Mouse (Mus musculus) embryonic facial prominence, embryonic 14.5 days (tissue): ENCODE data around the gene Brk1. TPM values are rescaled to one million over a fixed set of nuclear protein-coding genes. Genes with fewer than 3 reads are reported as not detected.

Experiments used
- ATAC-seq: fragments of 200-750 bp; cut with Nextera tagmentation; 2 replicates; pipeline ENCODE4 v1.8.0; 2017; ENCODE audit warnings: low read depth, moderate number of reproducible peaks, moderate TSS enrichment
- DNase-seq: peaks from one replicate; pipeline ENCODE4 v3.0.0-alpha.2; 2015; ENCODE audit warnings: low spot score
- H3K27ac ChIP-seq: fragments of 300-500 bp; sonication (generic); replicated peaks from 2 replicates; pipeline ENCODE4 v1.5.1; 2014; ENCODE audit warnings: low read depth, mild to moderate bottlenecking, low read length, moderate library complexity
- H3K27me3 ChIP-seq: fragments of 300-500 bp; sonication (generic); replicated peaks from 2 replicates; pipeline ENCODE4 v1.6.1; 2014; ENCODE audit warnings: low read length; ENCODE audit not compliant: control insufficient read depth, insufficient read depth
- H3K36me3 ChIP-seq: fragments of 300-500 bp; sonication (generic); 2 replicates; pipeline ENCODE4 v1.6.1; 2014; ENCODE audit warnings: low read length, mixed read lengths; ENCODE audit not compliant: control insufficient read depth, insufficient read depth
- H3K4me1 ChIP-seq: fragments of 300-500 bp; sonication (generic); 2 replicates; pipeline ENCODE4 v1.6.1; 2014; ENCODE audit warnings: antibody characterized with exemption, low read length; ENCODE audit not compliant: control insufficient read depth, insufficient read depth
- H3K4me2 ChIP-seq: fragments of 300-500 bp; sonication (generic); 2 replicates; pipeline ENCODE4 v1.6.1; 2014; ENCODE audit warnings: low read depth, mild to moderate bottlenecking, low read length, moderate library complexity, mixed read lengths
- H3K4me3 ChIP-seq: fragments of 300-500 bp; sonication (generic); 2 replicates; pipeline ENCODE4 v1.5.1; 2014; ENCODE audit warnings: low read depth, mild to moderate bottlenecking, low read length
- H3K9ac ChIP-seq: fragments of 300-500 bp; sonication (generic); 2 replicates; pipeline ENCODE4 v1.6.1; 2014; ENCODE audit warnings: low read depth, mild to moderate bottlenecking, low read length, moderate library complexity, mixed read lengths
- H3K9me3 ChIP-seq: fragments of 300-500 bp; sonication (generic); 2 replicates; pipeline ENCODE4 v1.6.1; 2016; ENCODE audit warnings: low read length; ENCODE audit not compliant: control insufficient read depth
- WGBS: fragments of 180-500 bp; shearing (Covaris S2); extraction: QIAGEN DNeasy Blood & Tissue Kit; methylation state at CpG from one replicate; pipeline ENCODE4 v1.1.7; 2014; 5-methylcytosine and 5-hydroxymethylcytosine counted together
- polyA plus RNA-seq: library from polyadenylated mRNA; unstranded; fragments of >200 nt; fragmentation: Nextera tagmentation; extraction: Ambion mirVana; gene quantifications from 2 replicates; pipeline ENCODE4 v1.2.1, GENCODE M21; 2014

Brk1 gene
- polyA plus RNA-seq, 1 experiment from 2014 or later = 233 TPM

GRCm38 (mm10) chr6:113650197-113650640, 45.6 kb downstream of the Brk1 start:
- Histone ChIP-seq H3K4me1 (no peaks in the 10 kb centered on the region), H3K9ac (no peak overlapping the region), H3K27ac (no peak overlapping the region), H3K36me3 (no peaks in the 10 kb centered on the region), H3K4me3 (no peak overlapping the region), H3K4me2 (no peak overlapping the region), H3K27me3 (no peaks in the 10 kb centered on the region), H3K9me3 (no peaks in the 10 kb centered on the region)
- WGBS = 70% methylated on average over 4 of the region's 4 CpGs
- DNase-seq = no peak
- no peak for ATAC-seq

- no peaks in the 10 kb centered on the region for H3K36me3 ChIP-seq
- H3K4me2 ChIP-seq = no peak overlapping the region
Measured at GRCm38 (mm10) chr6:113651626-113652025, 47.1 kb downstream of the Brk1 start.

GRCm38 (mm10) chr6:113653551-113653950, 49.0 kb downstream of the Brk1 start:
- no peaks in the 10 kb centered on the region for H3K27me3 ChIP-seq
- 97% methylated on average over 7 of the region's 7 CpGs for WGBS
- no peak overlapping the region for H3K9ac ChIP-seq
- ATAC-seq (no peak), DNase-seq (no peak)
- no peaks in the 10 kb centered on the region for H3K36me3 ChIP-seq
- H3K4me2 ChIP-seq = no peak overlapping the region
- H3K9me3 ChIP-seq = no peaks in the 10 kb centered on the region
- no peak overlapping the region for H3K27ac ChIP-seq
- no peaks in the 10 kb centered on the region for H3K4me1 ChIP-seq
- no peak overlapping the region for H3K4me3 ChIP-seq

More at GRCm38 (mm10) chr6:113651626-113652025, 47.1 kb downstream of the Brk1 start:
- DNase-seq (no peak), ATAC-seq (no peak)
- no peak overlapping the region for H3K27ac ChIP-seq
- no peaks in the 10 kb centered on the region for H3K27me3 ChIP-seq
- H3K9me3 ChIP-seq = no peaks in the 10 kb centered on the region
- H3K4me1 ChIP-seq = no peaks in the 10 kb centered on the region
- H3K4me3 ChIP-seq = no peak overlapping the region
- no peak overlapping the region for H3K9ac ChIP-seq
- 71% methylated on average over 3 of the region's 3 CpGs for WGBS

GRCm38 (mm10) chr6:113654102-113654501, 49.5 kb downstream of the Brk1 start:
- Histone ChIP-seq H3K4me2 (no peak overlapping the region), H3K4me3 (no peak overlapping the region), H3K4me1 (no peaks in the 10 kb centered on the region), H3K27ac (no peak overlapping the region), H3K9me3 (no peaks in the 10 kb centered on the region), H3K36me3 (no peaks in the 10 kb centered on the region), H3K27me3 (no peaks in the 10 kb centered on the region), H3K9ac (no peak overlapping the region)
- 78% methylated on average over 8 of the region's 8 CpGs for WGBS
- ATAC-seq (no peak), DNase-seq (no peak)

- Histone ChIP-seq H3K36me3 (no peaks in the 10 kb centered on the region), H3K27ac (no peak overlapping the region), H3K9me3 (no peaks in the 10 kb centered on the region), H3K4me1 (no peaks in the 10 kb centered on the region), H3K9ac (no peak overlapping the region), H3K4me3 (no peak overlapping the region), H3K4me2 (no peak overlapping the region), H3K27me3 (no peaks in the 10 kb centered on the region)
- no peak for ATAC-seq
- WGBS = 76% methylated on average over 16 of the region's 16 CpGs
- DNase-seq = no peak
Measured at GRCm38 (mm10) chr6:113654753-113655397, 50.3 kb downstream of the Brk1 start.

GRCm38 (mm10) chr6:113655475-113655874, 50.9 kb downstream of the Brk1 start:
- no peaks in the 10 kb centered on the region for H3K9me3 ChIP-seq
- DNase-seq (no peak), ATAC-seq (no peak)
- H3K4me1 ChIP-seq = no peaks in the 10 kb centered on the region
- no peaks in the 10 kb centered on the region for H3K36me3 ChIP-seq
- 86% methylated on average over 3 of the region's 3 CpGs for WGBS
- no peaks in the 10 kb centered on the region for H3K27me3 ChIP-seq
- H3K4me3 ChIP-seq = no peak overlapping the region
- no peak overlapping the region for H3K9ac ChIP-seq
- H3K4me2 ChIP-seq = no peak overlapping the region
- no peak overlapping the region for H3K27ac ChIP-seq

GRCm38 (mm10) chr6:113656847-113657246, 52.3 kb downstream of the Brk1 start:
- no peaks in the 10 kb centered on the region for H3K9me3 ChIP-seq
- DNase-seq = peak; percentile 66
- no peaks in the 10 kb centered on the region for H3K27me3 ChIP-seq
- H3K9ac ChIP-seq = no peak overlapping the region
- H3K4me1 ChIP-seq = no peaks in the 10 kb centered on the region
- H3K4me2 ChIP-seq = no peak overlapping the region
- no peaks in the 10 kb centered on the region for H3K36me3 ChIP-seq
- H3K4me3 ChIP-seq = no peak overlapping the region
- no peak overlapping the region for H3K27ac ChIP-seq
- 71% methylated on average over 6 of the region's 6 CpGs for WGBS
- peak; percentile 85 for ATAC-seq

GRCm38 (mm10) chr6:113658226-113658625, 53.7 kb downstream of the Brk1 start:
- H3K4me1 ChIP-seq = no peaks in the 10 kb centered on the region
- peaks cover 4% of the 10 kb centered on the region; the same call in 1 of the 2 replicates for H3K9me3 ChIP-seq
- H3K4me3 ChIP-seq = no peak overlapping the region
- WGBS = 51% methylated on average over 3 of the region's 3 CpGs
- H3K36me3 ChIP-seq = no peaks in the 10 kb centered on the region
- H3K27me3 ChIP-seq = no peaks in the 10 kb centered on the region
- DNase-seq (peak; percentile 23), ATAC-seq (no peak)
- H3K4me2 ChIP-seq = no peak overlapping the region
- no peak overlapping the region for H3K27ac ChIP-seq
- H3K9ac ChIP-seq = no peak overlapping the region
